Comparison of ENCODE assay signal across 11 mouse cellular contexts in genomic region chr9:108035331-108036156, GRCm38 (mm10). TPM values are rescaled to one million over a fixed set of nuclear protein-coding genes. Genes with fewer than 3 reads are reported as not detected.
DNase-seq lines count a peak whose midpoint lies in the region; ATAC-seq and TF ChIP-seq lines count a peak whose summit lies in the region.
"Had no signal": no experiment of that assay in that cellular context is flagged by ENCODE, and none has a peak within 500 bp of the region (broad histone marks: within the 10 kb centered on the region; RNA-seq: fewer than 3 reads in every experiment).

No protein-coding gene starts in this region.

- ATAC-seq in liver, embryonic 12.5 days = peak; percentile 35; the same call in 1 of the 2 replicates

- no peaks in the 10 kb centered on the region for H3K9me3 ChIP-seq in liver, embryonic 12.5 days (replicated peaks)

- no peaks in the 10 kb centered on the region for H3K27me3 ChIP-seq in spleen, adult 2 months (ENCODE audit: control insufficient read depth, insufficient read depth, low read length)
- H3K27me3 ChIP-seq in liver, embryonic 12.5 days (replicated peaks) = no peaks in the 10 kb centered on the region

- H3K9ac ChIP-seq in liver, embryonic 12.5 days = no peak overlapping the region
- H3K9ac ChIP-seq: hindbrain, embryonic 14.5 days had no signal

- TF ChIP-seq CTCF in spleen, adult 2 months (IDR thresholded peaks at IDR 0.05; ENCODE audit: extremely low read depth, insufficient read depth, insufficient read length, insufficient replicate concordance) = no peak

- peaks cover 9% of the 10 kb centered on the region for H3K36me3 ChIP-seq in spleen, adult 2 months (ENCODE audit: control insufficient read depth, insufficient read depth, low read length)
- H3K36me3 ChIP-seq in liver, embryonic 12.5 days = peaks cover 88% of the 10 kb centered on the region

- WGBS in spleen, adult 2 months = 63% methylated on average over 2 of the region's 2 CpGs
- 89% methylated on average over 2 of the region's 2 CpGs for WGBS in liver, embryonic 12.5 days (ENCODE audit: insufficient replicate concordance)

- H3K4me2 ChIP-seq in liver, embryonic 12.5 days = no peak overlapping the region
- H3K4me2 ChIP-seq: hindbrain, embryonic 14.5 days had no signal

- peak overlapping the region; percentile 73 for H3K27ac ChIP-seq in spleen, adult 2 months (ENCODE audit: insufficient read depth, low read length)
- no peak overlapping the region for H3K27ac ChIP-seq in liver, embryonic 12.5 days
- H3K27ac ChIP-seq: hindbrain, embryonic 14.5 days had no signal

- DNase-seq in spleen, adult 2 months (ENCODE audit: low read depth in 1 of 2, low spot score in 2 of 2) = peak; percentile 11 to 27
- no peak for DNase-seq in spleen, postnatal 14 days (ENCODE audit: low spot score in 2 of 2)
- peak; percentile 65 for DNase-seq in R1 (ENCODE audit: low read depth, low spot score)
- DNase-seq in layer of hippocampus, adult 9-10 months (ENCODE audit: low spot score) = no peak
- no peak for DNase-seq in ovary, adult 18-20 months (ENCODE audit: low spot score)
- no peak for DNase-seq in heart, postnatal 25 days (ENCODE audit: low spot score)
- DNase-seq: cerebellum, postnatal 14 days had no signal

- no peak for TF ChIP-seq POLR2A in spleen, adult 2 months (IDR thresholded peaks at IDR 0.05; ENCODE audit: low read depth, low read length)

- no peak overlapping the region for H3K4me3 ChIP-seq in spleen, adult 2 months (ENCODE audit: extremely low read depth, insufficient read depth, insufficient read length)
- no peak overlapping the region for H3K4me3 ChIP-seq in liver, embryonic 12.5 days

- H3K4me1 ChIP-seq in spleen, adult 2 months (ENCODE audit: control insufficient read depth, insufficient read depth, insufficient read length) = peaks cover 7% of the 10 kb centered on the region; the same call in 1 of the 2 replicates
- H3K4me1 ChIP-seq in liver, embryonic 12.5 days = peaks cover 16% of the 10 kb centered on the region

- intact Hi-C loops in heart, postnatal 25 days (cut with DNase I) = no loop called here

RNA-seq across cellular contexts. Expression of gene Gmppb, which starts 13.5 kb away (rescaled TPM):
- 11.6 and 13.5 TPM in 2 replicates for polyA plus RNA-seq in spleen, adult 2 months (2012; rRNA removed)
- polyA plus RNA-seq in liver, embryonic 12.5 days (2016; fragmentation: Nextera tagmentation; extraction: Ambion mirVana) = 22.1 and 22.6 TPM in 2 replicates
- 10 to 100 TPM in 1 of 2 experiments, 1 to 10 TPM in 1; 9.4 to 10.7 TPM for total RNA-seq in heart, postnatal 25 days (2021)

RNA-seq across cellular contexts. Expression of gene Amigo3, which starts 17.4 kb away (rescaled TPM):
- 2.2 and 2.8 TPM in 2 replicates for polyA plus RNA-seq in spleen, adult 2 months (2012; rRNA removed)
- 2.2 and 2.5 TPM in 2 replicates for polyA plus RNA-seq in liver, embryonic 12.5 days (2016; fragmentation: Nextera tagmentation; extraction: Ambion mirVana)
- total RNA-seq in heart, postnatal 25 days (2021) = 1 to 10 TPM; 1.8 TPM

RNA-seq across cellular contexts. Expression of gene Ip6k1, which starts 33.2 kb away (rescaled TPM):
- polyA plus RNA-seq in spleen, adult 2 months (2012; rRNA removed) = 118 and 161 TPM in 2 replicates
- polyA plus RNA-seq in liver, embryonic 12.5 days (2016; fragmentation: Nextera tagmentation; extraction: Ambion mirVana) = 43.7 and 47.7 TPM in 2 replicates
- 10 to 100 TPM; 44.8 TPM for total RNA-seq in heart, postnatal 25 days (2021)

RNA-seq across cellular contexts. Expression of gene Gm20662, which starts 39.4 kb away (rescaled TPM):
- polyA plus RNA-seq in spleen, adult 2 months (2012; rRNA removed) = 1.7 and 2.1 TPM in 2 replicates
- 0.69 and 0.75 TPM in 2 replicates for polyA plus RNA-seq in liver, embryonic 12.5 days (2016; fragmentation: Nextera tagmentation; extraction: Ambion mirVana)
- 1 to 10 TPM; 1.1 to 1.4 TPM for total RNA-seq in heart, postnatal 25 days (2021)
- total RNA-seq: heart, adult 8-10 months; liver, adult 2 months had no signal

RNA-seq across cellular contexts. Expression of gene Cdhr4, which starts 43.2 kb away (rescaled TPM):
- polyA plus RNA-seq in spleen, adult 2 months (2012; rRNA removed) = 2.2 and 2.9 TPM in 2 replicates
- 2.6 and 3.7 TPM in 2 replicates for polyA plus RNA-seq in liver, embryonic 12.5 days (2016; fragmentation: Nextera tagmentation; extraction: Ambion mirVana)
- 1 to 10 TPM in 1 of 2 experiments, under 1 TPM in 1; 0.87 to 1.0 TPM for total RNA-seq in heart, postnatal 25 days (2021)
- total RNA-seq: liver, adult 2 months had no signal

Comparison
In these comparisons a context has a peak if more than half of its experiments do, and no peak if none do; other contexts are left out.
1. DNase-seq: peak in spleen, adult 2 months (2 of 2) and R1 (single experiment); none in spleen, postnatal 14 days (0 of 2), layer of hippocampus, adult 9-10 months (single experiment), ovary, adult 18-20 months (single experiment) and heart, postnatal 25 days (single experiment).